Mouse (Mus musculus) myocyte (in vitro differentiated cells): ENCODE data around the gene Olfr527.

Experiments
- CEBPB ChIP-seq: IDR thresholded peaks from 2 replicates; pipeline ENCODE4 v1.6.1; 2011; ENCODE audit warnings: mild to moderate bottlenecking, moderate library complexity; ENCODE audit not compliant: poor library complexity, insufficient read depth, severe bottlenecking
- E2F4 ChIP-seq: IDR thresholded peaks from one replicate; pipeline ENCODE4 v1.6.1; 2011; ENCODE audit warnings: mild to moderate bottlenecking, control low read depth, moderate library complexity; ENCODE audit not compliant: insufficient read depth
- MYOD1 ChIP-seq, 3 experiments: IDR thresholded peaks; one replicate each; pipeline ENCODE4 v1.6.1; 2011; ENCODE audit warnings: control low read depth in 2 of 3, low read depth in 2 of 3, mild to moderate bottlenecking in 2 of 3, moderate library complexity in 1 of 3; ENCODE audit not compliant: insufficient read length in 2 of 3, control insufficient read depth in 1 of 3
- MYOG ChIP-seq, 3 experiments: IDR thresholded peaks; one replicate each; pipeline ENCODE4 v1.6.1; 2011; ENCODE audit warnings: control low read depth in 2 of 3, low read depth in 2 of 3, mild to moderate bottlenecking in 2 of 3; ENCODE audit not compliant: insufficient read length in 2 of 3, control insufficient read depth in 1 of 3, insufficient read depth in 1 of 3
- POLR2A ChIP-seq: IDR thresholded peaks from one replicate; pipeline ENCODE4 v1.6.1; 2011; ENCODE audit warnings: low read depth, mild to moderate bottlenecking, control low read depth, moderate library complexity; ENCODE audit not compliant: insufficient read length

- TF ChIP-seq MYOG (IDR thresholded peaks at IDR 0.05; ENCODE audit: control insufficient read depth in 1 of 3, insufficient read depth in 1 of 3, insufficient read length in 2 of 3, low read depth in 2 of 3) (no peak), MYOD1 (IDR thresholded peaks at IDR 0.05; ENCODE audit: control insufficient read depth in 1 of 3, insufficient read length in 2 of 3, low read depth in 2 of 3) (peak; percentile 74 to 97 (median 96)), CEBPB (no peak), POLR2A (no peak), E2F4 (no peak)
Observed at GRCm38 (mm10) chr7:140374300-140374699, 40.5 kb downstream of the Olfr527 start.
